ENCODE assay signal across 30 mouse cellular contexts in the genomic region with DNA sequence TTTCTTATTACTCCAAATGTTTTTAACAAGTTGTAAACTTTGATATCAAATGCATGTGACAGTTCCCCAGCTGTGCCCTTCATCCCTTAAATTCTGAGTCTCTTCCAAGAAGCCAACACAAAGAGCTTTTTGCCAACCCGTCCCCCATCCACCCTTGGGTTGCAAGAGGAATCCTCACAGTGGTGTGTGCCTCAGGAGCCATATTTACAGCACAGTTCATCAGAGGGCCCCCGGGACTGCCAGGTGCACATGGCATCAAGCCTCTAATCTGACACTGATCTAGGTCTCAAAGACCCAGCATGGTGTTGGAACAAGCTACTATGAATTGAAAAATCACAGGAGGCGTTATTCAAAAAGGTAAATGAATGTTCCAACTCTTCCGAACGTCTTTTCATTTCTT.
"Had no signal": no experiment of that assay in that cellular context is flagged by ENCODE, and none has a peak within 500 bp of the region (broad histone marks: within the 10 kb centered on the region; RNA-seq: fewer than 3 reads in every experiment).

No protein-coding gene starts in this region.

- H3K4me3 ChIP-seq: limb, embryonic 10.5 days; limb, embryonic 12.5 days; limb, embryonic 13.5 days; limb, embryonic 15.5 days; liver, embryonic 12.5 days; liver, embryonic 13.5 days; liver, embryonic 15.5 days; lung, embryonic 15.5 days; megakaryocyte, embryonic 14.5 days; midbrain, embryonic 10.5 days; midbrain, embryonic 12.5 days; midbrain, embryonic 15.5 days; myocyte; neural tube, embryonic 12.5 days had no signal

- H3K4me1 ChIP-seq: limb, embryonic 15.5 days; liver, embryonic 12.5 days; liver, embryonic 13.5 days; liver, embryonic 15.5 days; lung, embryonic 15.5 days; megakaryocyte, embryonic 14.5 days; midbrain, embryonic 10.5 days; midbrain, embryonic 12.5 days; midbrain, embryonic 15.5 days had no signal

- DNase-seq: left cerebral cortex, postnatal 4 days; liver; liver, embryonic 13.5 days; liver, postnatal 0 days; lung, adult 18-20 months; lung, adult 2 months; lung, embryonic 14.5 days; lung, postnatal 10 days; lung, postnatal 14 days; lung, postnatal 36 days; lung, postnatal 4 days; midbrain, embryonic 14.5 days had no signal

- H3K27me3 ChIP-seq: limb, embryonic 15.5 days; liver, embryonic 12.5 days; liver, embryonic 13.5 days; liver, embryonic 15.5 days; lung, embryonic 15.5 days; megakaryocyte, embryonic 14.5 days; midbrain, embryonic 12.5 days; midbrain, embryonic 15.5 days; neural tube, embryonic 12.5 days had no signal

- H3K36me3 ChIP-seq: limb, embryonic 10.5 days; limb, embryonic 12.5 days; limb, embryonic 13.5 days; limb, embryonic 15.5 days; liver, embryonic 12.5 days; liver, embryonic 13.5 days; liver, embryonic 15.5 days; lung, embryonic 15.5 days; midbrain, embryonic 10.5 days; midbrain, embryonic 12.5 days; midbrain, embryonic 15.5 days; neural tube, embryonic 12.5 days had no signal

- H3K9ac ChIP-seq: limb, embryonic 12.5 days; limb, embryonic 13.5 days; limb, embryonic 15.5 days; liver, embryonic 12.5 days; liver, embryonic 13.5 days; liver, embryonic 14.5 days; liver, embryonic 15.5 days; liver, postnatal 0 days; lung, embryonic 14.5 days; lung, embryonic 15.5 days; midbrain, embryonic 12.5 days; midbrain, embryonic 15.5 days; neural tube, embryonic 12.5 days had no signal

- H3K9me3 ChIP-seq: limb, embryonic 10.5 days; limb, embryonic 12.5 days; limb, embryonic 13.5 days; limb, embryonic 15.5 days; liver, embryonic 12.5 days; liver, embryonic 13.5 days; liver, embryonic 15.5 days; lung, embryonic 15.5 days; megakaryocyte, embryonic 14.5 days; midbrain, embryonic 10.5 days; midbrain, embryonic 12.5 days; midbrain, embryonic 15.5 days; neural tube, embryonic 12.5 days had no signal

- ATAC-seq: liver, embryonic 12.5 days; liver, postnatal 0 days; lung, postnatal 0 days; midbrain, embryonic 15.5 days; midbrain, embryonic 16.5 days had no signal

- H3K4me2 ChIP-seq: limb, embryonic 12.5 days; limb, embryonic 13.5 days; limb, embryonic 15.5 days; liver, embryonic 11.5 days; liver, embryonic 12.5 days; liver, embryonic 13.5 days; liver, embryonic 15.5 days; lung, embryonic 14.5 days; lung, embryonic 15.5 days; midbrain, embryonic 12.5 days; midbrain, embryonic 15.5 days; neural tube, embryonic 12.5 days had no signal

- H3K27ac ChIP-seq: limb, embryonic 10.5 days; limb, embryonic 12.5 days; limb, embryonic 13.5 days; limb, embryonic 15.5 days; liver, embryonic 12.5 days; liver, embryonic 13.5 days; liver, embryonic 14.5 days; liver, embryonic 15.5 days; lung, embryonic 15.5 days; macrophage; midbrain, embryonic 10.5 days; midbrain, embryonic 12.5 days; midbrain, embryonic 15.5 days; neural tube, embryonic 12.5 days had no signal
